Mouse (Mus musculus): ENCODE results near the gene Natd1. TPM values are rescaled to one million over a fixed set of nuclear protein-coding genes. Genes with fewer than 3 reads are reported as not detected.

Gene Natd1
- total RNA-seq, 2 experiments from 2014 or later, result 15.5 to 16.0 TPM

DNA sequence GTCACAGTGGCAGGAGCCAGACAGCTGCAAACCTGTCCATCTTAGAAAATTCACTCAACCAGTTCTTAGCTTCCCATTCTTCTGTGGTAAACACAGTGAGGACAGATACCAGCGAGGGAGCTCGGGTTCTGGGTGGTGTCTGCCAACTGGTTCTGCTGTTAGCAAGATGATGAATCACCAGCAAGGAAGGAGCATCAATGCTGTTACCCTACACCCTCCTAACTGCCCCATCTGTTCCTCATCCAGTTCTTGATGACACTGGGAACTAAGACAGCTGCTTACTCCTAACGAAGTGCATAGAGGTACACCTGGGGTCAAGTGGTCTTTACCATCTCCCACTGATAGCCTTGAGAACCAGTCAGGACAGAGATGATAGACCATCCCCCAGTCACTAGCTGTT is 58.0 kb downstream of the Natd1 start:
- DNase-seq, result no peak
- intact Hi-C loops (cut with DNase I), result no loop called here

Other genes with a start within 250 kb of the Natd1 start
- 10 to 100 TPM; 13.6 to 13.7 TPM for gene Llgl1, start 215.0 kb downstream of the Natd1 start, total RNA-seq (2021)
- gene Flii, start 187.5 kb downstream of the Natd1 start, total RNA-seq (2021), result 100 to 1,000 TPM; 124 to 126 TPM
- gene Mief2, start 186.4 kb downstream of the Natd1 start, total RNA-seq (2021), result 10 to 100 TPM; 36.1 to 36.4 TPM
- gene Top3a, start 137.4 kb downstream of the Natd1 start, total RNA-seq (2021), result 1 to 10 TPM; 4.5 to 5.3 TPM
- 10 to 100 TPM; 14.5 to 15.3 TPM for gene Smcr8, start 137.2 kb downstream of the Natd1 start, total RNA-seq (2021)
- 1 to 10 TPM; 8.8 to 9.1 TPM for gene Shmt1, start 103.0 kb downstream of the Natd1 start, total RNA-seq (2021)
- 10 to 100 TPM; 19.4 to 19.7 TPM for gene Dhrs7b, start 84.1 kb downstream of the Natd1 start, total RNA-seq (2021)
- gene Tmem11, start 35.5 kb downstream of the Natd1 start, total RNA-seq (2021), result 10 to 100 TPM; 30.6 to 32.3 TPM
- gene Map2k3, start 17.3 kb upstream of the Natd1 start, total RNA-seq (2021), result 10 to 100 TPM; 84.2 to 84.5 TPM
- gene Kcnj12, start 107.8 kb upstream of the Natd1 start, total RNA-seq (2021), result 10 to 100 TPM; 22.8 to 24.9 TPM
- gene Tnfrsf13b, start 212.0 kb upstream of the Natd1 start, total RNA-seq (2021), result under 1 TPM; 0.86 to 0.89 TPM